Mouse (Mus musculus) macrophage (primary cell): ENCODE results near the gene Zfp184. TPM values are rescaled to one million over a fixed set of nuclear protein-coding genes. Genes with fewer than 3 reads are reported as not detected.

ENCODE experiments used
- H3K27ac ChIP-seq: fragments of 350-480 bp; formaldehyde crosslinking; 2 replicates; pipeline ENCODE4 v1.9.0; 2021
- H3K36me3 ChIP-seq: fragments of 350-480 bp; formaldehyde crosslinking; 2 replicates; pipeline ENCODE4 v1.9.0; 2021; ENCODE audit errors: inconsistent target
- H3K4me3 ChIP-seq: fragments of 350-480 bp; formaldehyde crosslinking; 2 replicates; pipeline ENCODE4 v1.9.0; 2021; ENCODE audit errors: inconsistent target
- H3K79me2 ChIP-seq: fragments of 350-480 bp; formaldehyde crosslinking; 2 replicates; pipeline ENCODE4 v1.9.0; 2021; ENCODE audit errors: inconsistent target
- WGBS: methylation state at CpG from one replicate; pipeline ENCODE4 v1.1.7; 2026; ENCODE audit warnings: inconsistent platforms; ENCODE audit not compliant: missing documents; 5-methylcytosine and 5-hydroxymethylcytosine counted together
- polyA plus RNA-seq: library from polyadenylated mRNA; stranded (reverse); fragments of 250-400 nt; gene quantifications from 3 replicates; pipeline ENCODE4 v1.2.4, GENCODE M21; 2018; ENCODE audit warnings: inconsistent platforms

Gene Zfp184
- polyA plus RNA-seq, 1 experiment from 2014 or later: 0.14 TPM

DNA sequence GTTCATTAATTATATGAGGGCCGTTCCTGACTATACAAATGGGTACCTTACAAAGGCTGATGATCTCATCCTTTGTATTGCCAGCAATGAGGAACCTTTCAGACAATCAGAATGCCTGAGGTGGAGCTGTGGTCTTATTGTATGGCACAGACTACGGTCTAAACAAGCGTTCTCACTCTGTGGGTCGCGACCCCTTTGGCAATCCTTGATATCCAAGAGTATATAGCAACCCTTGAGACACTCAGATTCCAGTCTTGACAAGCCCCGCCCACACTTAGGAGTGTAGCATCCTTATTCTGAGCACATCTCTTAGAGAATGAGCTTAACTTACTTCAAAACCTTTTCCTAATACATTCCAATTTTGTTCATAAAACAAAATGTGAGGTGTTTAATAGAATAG is 28.8 kb upstream of the Zfp184 start:
- Histone ChIP-seq H3K27ac (no peak overlapping the region), H3K4me3 (no peak overlapping the region), H3K36me3 (no peaks in the 10 kb centered on the region), H3K79me2 (no peaks in the 10 kb centered on the region)
- 39% methylated on average over 6 of the region's 6 CpGs for WGBS

DNA sequence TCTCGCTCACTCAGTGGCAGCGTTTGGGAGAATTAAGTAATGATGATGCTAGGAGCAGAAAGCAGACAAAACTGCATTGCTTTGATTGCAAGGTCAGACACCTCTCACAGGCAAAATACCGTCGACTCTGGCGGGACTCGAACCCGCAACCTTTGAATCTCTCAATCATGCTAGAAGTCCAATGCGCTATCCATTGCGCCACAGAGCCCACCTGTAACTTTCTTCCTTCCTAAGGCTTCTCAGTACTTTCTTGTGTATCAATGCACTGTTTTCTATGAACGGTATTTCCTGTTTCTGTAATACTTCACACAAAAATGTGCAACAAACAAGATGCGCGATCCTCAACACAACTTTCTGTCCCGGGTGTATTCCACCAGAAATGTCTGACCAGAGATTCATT is 27.9 kb upstream of the Zfp184 start:
- Histone ChIP-seq H3K36me3 (no peaks in the 10 kb centered on the region), H3K27ac (no peak overlapping the region), H3K4me3 (no peak overlapping the region), H3K79me2 (no peaks in the 10 kb centered on the region)
- 16% methylated on average over 13 of the region's 13 CpGs for WGBS

DNA sequence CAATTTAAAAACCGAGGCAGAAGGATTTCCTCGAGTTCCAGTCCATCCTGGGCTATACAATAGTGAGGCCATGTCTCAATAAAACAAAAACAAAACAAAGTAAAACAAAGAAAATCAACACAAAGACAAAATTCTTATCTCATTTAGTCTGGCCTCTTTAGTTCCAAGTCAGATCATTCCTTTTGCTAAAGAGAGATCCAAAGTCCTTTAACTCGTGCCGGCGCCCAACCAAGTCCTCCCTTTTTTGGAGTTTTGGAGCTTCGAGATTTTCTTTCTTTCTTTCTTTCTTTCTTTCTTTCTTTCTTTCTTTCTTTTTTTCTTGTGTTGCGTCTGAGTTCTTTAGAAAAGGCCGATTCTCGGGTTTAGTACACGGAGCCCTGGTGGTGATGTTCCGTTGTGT is 27.4 kb upstream of the Zfp184 start:
- Histone ChIP-seq H3K4me3 (no peak overlapping the region; the same call in 1 of the 2 replicates), H3K79me2 (no peaks in the 10 kb centered on the region), H3K36me3 (no peaks in the 10 kb centered on the region), H3K27ac (no peak overlapping the region)
- WGBS: 14% methylated on average over 11 of the region's 11 CpGs

DNA sequence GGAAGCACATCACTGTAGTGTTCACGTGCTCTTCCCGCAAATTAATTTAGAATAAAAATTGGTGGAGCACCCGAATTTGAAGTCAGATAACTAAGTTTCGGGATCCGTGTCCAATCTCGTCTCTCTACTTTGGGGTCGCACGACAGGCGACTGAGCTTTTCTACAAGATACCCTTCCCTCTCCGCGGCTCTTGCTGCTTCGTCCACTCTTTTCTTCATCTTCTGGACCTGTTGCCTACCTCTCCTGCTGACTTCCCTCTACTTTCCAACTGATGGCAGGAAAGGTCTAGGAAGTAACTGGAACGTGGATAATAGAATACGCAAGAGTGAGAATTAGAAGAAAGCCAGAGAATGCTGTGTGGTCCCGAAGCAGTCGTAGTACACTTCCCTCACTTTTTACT is 26.9 kb upstream of the Zfp184 start:
- 8% methylated on average over 16 of the region's 16 CpGs for WGBS
- Histone ChIP-seq H3K79me2 (no peaks in the 10 kb centered on the region), H3K4me3 (peak overlapping the region; percentile 32), H3K27ac (no peak overlapping the region), H3K36me3 (no peaks in the 10 kb centered on the region)

DNA sequence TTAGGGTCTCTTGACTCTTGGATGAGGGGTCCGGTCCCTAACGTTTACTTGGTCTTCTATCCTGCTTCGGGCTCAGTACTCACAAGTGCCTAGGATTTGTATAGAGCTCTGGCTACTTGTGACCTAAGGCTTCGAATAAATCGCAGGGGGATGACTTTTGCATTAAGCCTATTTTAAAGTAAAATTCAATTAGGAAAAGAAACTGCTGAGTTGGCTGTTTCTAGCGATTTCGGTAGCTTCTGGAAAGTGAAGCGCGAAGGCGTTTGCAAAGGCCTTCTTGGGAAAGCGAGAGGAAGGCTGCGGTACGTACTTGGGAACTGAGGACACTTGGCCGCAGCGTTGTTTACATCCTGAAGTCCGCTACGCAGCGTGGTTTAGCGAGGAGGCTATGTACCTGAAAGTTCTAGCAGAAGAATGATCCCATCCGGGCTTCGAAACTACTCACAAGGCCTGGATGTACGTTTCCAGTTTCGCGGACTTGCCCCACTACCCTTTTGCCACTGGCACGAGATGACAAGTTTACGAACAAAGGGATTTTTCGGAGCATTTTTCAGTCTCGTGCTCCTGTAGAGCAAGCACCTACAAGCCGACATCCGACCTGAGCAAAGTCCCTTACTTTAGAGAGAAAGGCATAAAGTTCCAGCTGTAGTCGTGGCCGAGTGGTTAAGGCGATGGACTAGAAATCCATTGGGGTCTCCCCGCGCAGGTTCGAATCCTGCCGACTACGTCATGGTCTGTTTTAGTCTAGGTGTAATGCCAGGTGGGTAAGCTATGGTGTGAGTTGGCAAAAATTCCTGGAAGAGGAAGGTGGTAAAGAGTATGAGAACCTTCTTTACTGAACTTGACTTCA is 26.1 kb upstream of the Zfp184 start:
- H3K36me3 ChIP-seq: no peaks in the 10 kb centered on the region
- H3K27ac ChIP-seq: no peak overlapping the region
- no peaks in the 10 kb centered on the region for H3K79me2 ChIP-seq
- peak overlapping the region; percentile 32 for H3K4me3 ChIP-seq
- 6% methylated on average over 38 of the region's 38 CpGs for WGBS

DNA sequence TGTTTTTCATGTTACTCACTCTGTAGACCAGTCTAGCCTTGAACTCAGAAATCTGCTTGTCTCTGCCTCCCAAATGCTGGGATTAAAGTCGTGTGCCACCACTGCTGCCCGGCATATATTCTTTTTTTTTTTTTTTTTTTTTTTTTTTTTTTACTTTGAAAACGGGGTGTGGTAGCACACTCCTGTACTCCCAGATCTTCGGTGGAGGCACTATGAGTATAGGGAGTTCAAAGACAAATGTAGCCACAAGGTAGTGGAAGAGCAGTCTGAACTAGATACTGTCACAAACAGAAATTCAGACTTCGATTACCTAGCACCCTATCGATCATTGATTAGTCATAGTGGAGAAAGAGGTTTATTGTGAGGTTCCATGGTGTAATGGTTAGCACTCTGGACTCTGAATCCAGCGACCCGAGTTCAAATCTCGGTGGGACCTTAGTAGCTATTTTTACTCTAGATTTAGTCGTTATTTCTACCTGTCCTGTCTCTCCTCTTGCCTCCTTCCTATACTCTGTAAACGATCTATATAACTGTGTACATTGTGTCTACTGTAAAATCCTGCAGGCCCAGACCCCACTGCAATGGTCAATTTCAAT is 25.0 kb upstream of the Zfp184 start:
- Histone ChIP-seq H3K4me3 (no peak overlapping the region; the same call in 1 of the 2 replicates), H3K79me2 (no peaks in the 10 kb centered on the region), H3K36me3 (no peaks in the 10 kb centered on the region), H3K27ac (no peak overlapping the region)
- WGBS: 16% methylated on average over 9 of the region's 11 CpGs

DNA sequence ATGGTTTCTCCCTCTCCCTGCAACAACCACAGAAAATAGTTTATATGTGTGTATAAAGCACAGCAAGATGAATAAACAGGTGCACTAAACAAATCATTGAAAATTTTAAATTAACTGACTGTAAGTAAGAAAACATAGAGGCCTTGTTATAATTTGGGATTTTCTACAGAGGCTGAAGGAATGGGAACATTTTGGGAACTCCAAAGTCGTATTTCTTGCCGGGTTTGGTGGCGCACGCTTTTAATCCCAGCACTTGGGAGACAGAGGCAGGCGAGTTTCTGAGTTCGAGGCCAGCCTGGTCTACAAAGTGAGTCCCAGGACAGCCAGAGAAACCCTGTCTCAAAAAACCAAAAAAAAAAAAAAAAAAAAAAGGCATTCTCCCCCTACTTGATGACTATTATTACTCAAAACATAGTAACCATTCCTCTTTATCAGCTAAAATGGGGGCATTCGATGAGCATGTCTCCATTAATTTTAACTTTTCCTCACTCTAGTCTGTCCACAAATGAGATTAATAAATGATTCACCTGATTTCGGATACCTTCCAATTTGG is 24.1 kb upstream of the Zfp184 start:
- WGBS: 83% methylated on average over 8 of the region's 8 CpGs
- Histone ChIP-seq H3K27ac (no peak overlapping the region), H3K4me3 (no peak overlapping the region), H3K36me3 (no peaks in the 10 kb centered on the region), H3K79me2 (no peaks in the 10 kb centered on the region)

DNA sequence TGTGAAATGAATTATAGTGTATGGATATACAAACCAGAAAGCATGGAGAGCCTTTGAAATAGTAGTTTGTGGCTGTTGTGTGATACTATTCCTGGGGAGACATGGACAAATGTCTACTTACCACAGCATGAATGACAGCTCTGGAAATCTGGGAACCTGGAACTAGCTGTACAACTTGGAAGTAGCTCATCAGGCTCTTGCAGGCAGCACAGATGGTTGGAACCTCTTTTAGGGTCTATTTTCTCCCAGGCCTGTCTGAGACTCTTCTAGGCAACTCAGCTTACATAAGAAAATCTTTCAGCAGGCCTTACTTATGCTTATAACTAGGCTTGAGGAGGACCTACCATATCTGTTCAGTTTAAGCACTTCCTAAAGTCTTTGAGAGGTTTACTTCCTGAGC is 21.5 kb upstream of the Zfp184 start:
- no peak overlapping the region for H3K27ac ChIP-seq
- H3K36me3 ChIP-seq: no peaks in the 10 kb centered on the region
- H3K4me3 ChIP-seq: no peak overlapping the region
- no peaks in the 10 kb centered on the region for H3K79me2 ChIP-seq

DNA sequence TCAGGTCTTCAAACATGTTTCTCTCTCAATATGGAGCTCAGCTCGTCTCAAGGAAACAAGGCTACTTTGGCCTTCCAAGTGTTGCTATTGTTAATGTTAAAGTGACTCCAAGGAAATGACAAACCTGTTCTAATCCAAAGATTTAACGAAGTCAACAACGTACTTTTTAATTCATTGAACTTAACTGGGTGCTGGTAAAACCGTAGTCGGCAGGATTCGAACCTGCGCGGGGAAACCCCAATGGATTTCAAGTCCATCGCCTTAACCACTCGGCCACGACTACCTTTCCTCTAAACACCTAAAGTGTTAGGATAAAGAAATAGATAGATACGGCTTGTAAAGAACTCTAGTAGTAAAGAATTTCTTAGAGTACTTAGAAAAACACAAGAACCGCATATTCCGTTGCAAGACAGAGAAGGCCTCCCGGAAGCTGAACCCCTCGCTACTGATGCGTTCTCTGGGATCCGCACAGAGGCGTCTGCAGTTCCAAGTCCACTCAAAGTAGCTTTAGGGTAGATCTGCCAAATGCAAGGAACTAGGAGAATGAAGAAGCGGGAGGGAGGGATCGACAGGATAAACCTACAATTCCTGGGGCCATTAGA is 20.1 kb upstream of the Zfp184 start:
- 73% methylated on average over 21 of the region's 21 CpGs for WGBS
- H3K36me3 ChIP-seq: no peaks in the 10 kb centered on the region
- no peaks in the 10 kb centered on the region for H3K79me2 ChIP-seq
- H3K4me3 ChIP-seq: no peak overlapping the region
- H3K27ac ChIP-seq: no peak overlapping the region

DNA sequence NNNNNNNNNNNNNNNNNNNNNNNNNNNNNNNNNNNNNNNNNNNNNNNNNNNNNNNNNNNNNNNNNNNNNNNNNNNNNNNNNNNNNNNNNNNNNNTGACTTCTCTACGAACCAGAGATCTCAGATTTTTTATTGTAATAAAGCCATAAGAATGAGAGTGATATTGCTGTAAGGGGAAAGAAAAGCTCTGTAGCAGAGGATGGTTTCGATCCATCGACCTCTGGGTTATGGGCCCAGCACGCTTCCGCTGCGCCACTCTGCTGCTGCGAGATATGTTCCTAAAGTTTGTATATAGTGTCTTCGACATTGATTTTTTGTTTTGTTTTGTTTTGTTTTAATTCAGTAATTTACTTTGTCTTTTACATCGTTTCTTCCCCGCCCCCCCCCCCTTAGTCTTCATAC is 13.9 kb upstream of the Zfp184 start:
- WGBS: 79% methylated on average over 9 of the region's 10 CpGs
- Histone ChIP-seq H3K79me2 (no peaks in the 10 kb centered on the region), H3K27ac (no peak overlapping the region), H3K4me3 (no peak overlapping the region), H3K36me3 (no peaks in the 10 kb centered on the region)

DNA sequence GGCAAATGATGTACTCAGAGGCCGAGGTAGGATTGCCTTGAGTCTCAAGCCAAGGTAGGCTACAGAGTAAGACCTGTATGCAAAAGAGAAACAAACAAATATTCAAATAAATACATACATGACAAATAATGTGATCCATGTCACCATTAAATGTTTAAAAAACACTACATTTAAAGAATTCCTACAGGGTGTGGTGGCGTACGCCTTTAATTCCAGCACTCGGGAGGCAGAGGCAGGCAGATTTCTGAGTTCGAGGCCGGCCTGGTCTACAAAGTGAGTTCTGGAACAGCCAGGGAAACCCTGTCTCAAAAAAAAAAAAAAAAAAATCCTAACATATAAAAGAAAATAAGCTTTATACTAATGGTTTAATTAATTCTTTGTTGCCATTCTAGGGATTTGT is 13.2 kb upstream of the Zfp184 start:
- H3K36me3 ChIP-seq: no peaks in the 10 kb centered on the region
- H3K79me2 ChIP-seq: no peaks in the 10 kb centered on the region
- 100% methylated on average over 2 of the region's 6 CpGs for WGBS
- H3K4me3 ChIP-seq: no peak overlapping the region
- H3K27ac ChIP-seq: no peak overlapping the region

DNA sequence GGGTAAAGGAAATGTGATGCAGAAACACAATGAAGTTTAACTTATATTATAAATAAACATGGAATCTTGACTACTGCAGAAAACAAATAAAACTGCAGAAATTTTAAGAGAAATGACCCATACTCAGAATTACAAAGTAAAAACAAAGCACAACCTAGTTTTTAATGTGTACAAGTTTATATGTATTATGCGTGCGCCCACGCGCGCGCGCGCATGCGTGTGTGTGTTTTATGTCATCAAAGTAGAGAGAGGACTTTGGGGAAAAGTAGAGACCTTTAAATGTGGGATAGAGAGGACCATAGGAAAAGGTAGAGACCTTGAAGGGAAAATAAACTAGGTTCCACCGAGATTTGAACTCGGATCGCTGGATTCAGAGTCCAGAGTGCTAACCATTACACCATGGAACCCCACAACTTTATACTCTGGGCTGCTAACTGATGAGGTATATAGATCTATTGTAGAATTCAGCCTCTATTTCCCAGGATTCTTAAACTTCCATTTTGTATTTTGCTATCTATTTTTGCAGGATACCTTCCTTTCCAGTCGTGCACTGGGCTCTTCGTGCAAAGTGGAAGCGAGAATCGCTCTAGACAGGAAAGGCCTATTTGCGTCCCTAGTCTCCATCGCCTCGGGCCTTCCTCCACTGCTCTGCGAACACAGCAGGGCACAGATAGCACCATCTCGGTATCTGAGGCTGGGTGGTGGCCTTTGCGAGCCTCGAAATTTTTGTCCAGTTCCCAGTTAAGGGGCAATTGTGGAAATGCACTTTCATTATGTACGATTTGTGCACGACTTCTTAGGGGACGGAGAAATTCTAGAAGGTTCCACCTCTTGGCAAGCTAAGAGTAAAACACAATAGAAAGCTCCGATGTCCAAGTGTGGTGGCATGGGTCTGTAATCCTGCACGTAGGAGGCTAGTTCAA is 11.0 kb upstream of the Zfp184 start:
- Histone ChIP-seq H3K4me3 (no peak overlapping the region), H3K27ac (no peak overlapping the region), H3K79me2 (no peaks in the 10 kb centered on the region), H3K36me3 (no peaks in the 10 kb centered on the region)
- WGBS: 85% methylated on average over 28 of the region's 28 CpGs

DNA sequence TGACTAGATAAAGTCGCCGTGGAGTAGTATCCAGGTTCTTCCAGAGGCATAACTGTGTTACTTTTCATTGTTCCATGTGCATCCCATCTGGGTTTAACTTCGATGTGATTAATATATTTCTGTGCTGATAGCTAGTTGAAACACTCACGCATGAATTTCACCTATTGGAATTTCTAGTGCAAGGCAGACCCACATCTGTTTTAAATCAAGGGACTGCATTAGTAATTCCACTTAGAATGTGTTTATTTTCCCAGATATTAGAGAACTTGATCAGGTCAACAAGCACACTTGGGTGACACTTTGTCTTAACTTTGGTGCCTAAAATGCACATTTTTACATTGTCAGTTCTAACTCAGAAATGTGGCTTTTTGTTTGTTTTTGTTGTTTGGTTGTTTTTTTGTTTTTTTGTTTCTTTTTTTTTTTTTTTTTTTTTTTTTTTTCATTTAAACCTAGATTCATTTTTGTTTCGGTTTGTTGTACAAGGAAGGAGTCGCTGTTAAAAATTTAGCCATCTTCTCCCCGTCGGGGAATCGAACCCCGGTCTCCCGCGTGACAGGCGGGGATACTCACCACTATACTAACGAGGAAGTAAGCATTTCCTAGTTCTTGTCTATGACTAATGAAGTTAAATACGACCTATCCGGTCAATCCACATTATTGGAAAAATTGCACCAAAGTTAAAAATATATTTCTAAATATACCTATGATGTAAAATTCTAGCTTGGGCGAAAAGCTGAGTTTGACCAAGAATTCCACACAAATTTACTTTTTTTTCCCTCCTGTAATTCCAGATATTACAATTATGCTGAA is 9.7 kb upstream of the Zfp184 start:
- no peak overlapping the region for H3K27ac ChIP-seq
- no peaks in the 10 kb centered on the region for H3K79me2 ChIP-seq
- no peaks in the 10 kb centered on the region for H3K36me3 ChIP-seq
- 27% methylated on average over 17 of the region's 17 CpGs for WGBS
- H3K4me3 ChIP-seq: no peak overlapping the region; the same call in 1 of the 2 replicates
